Mouse (Mus musculus) gastrocnemius, postnatal 14 days (tissue): ENCODE measurements around the gene Cnpy4. TPM values are rescaled to one million over a fixed set of nuclear protein-coding genes. Genes with fewer than 3 reads are reported as not detected.

ENCODE experiments used
- microRNA-seq, 2 experiments: library from miRNA; unstranded; fragments of <30 nt; microRNA quantifications; one replicate each; pipeline ENCODE4 v1.2.0; 2021
- total RNA-seq, 2 experiments: library from RNA; stranded (reverse); gene quantifications; 2 replicates each; pipeline ENCODE4 v1.2.3; 2021

The Cnpy4 gene
- total RNA-seq, 2 experiments from 2014 or later, result 6.4 to 7.2 TPM

Small RNA genes within 50 kb of the gene (microRNA-seq; reads per million reads assigned to microRNA genes)
- gene Mir106b, result 471 to 760 reads per million in 2 experiments
- 483 to 580 reads per million in 2 experiments for gene Mir25
- 1,423 to 1,877 reads per million in 2 experiments for gene Mir93

Other genes starting within 250 kb of the Cnpy4 start
- gene Gjc3, start 224.4 kb upstream of the Cnpy4 start, total RNA-seq, result 1 to 10 TPM; 3.0 to 6.7 TPM
- gene Azgp1, start 206.0 kb upstream of the Cnpy4 start, total RNA-seq, result not detected
- not detected for gene Smok3a, start 166.2 kb upstream of the Cnpy4 start, total RNA-seq
- gene Smok3b, start 166.1 kb upstream of the Cnpy4 start, total RNA-seq, result not detected
- gene Smok3c, start 134.3 kb upstream of the Cnpy4 start, total RNA-seq, result not detected
- gene Zkscan1, start 102.4 kb upstream of the Cnpy4 start, total RNA-seq, result 10 to 100 TPM; 10.8 to 11.2 TPM
- 10 to 100 TPM; 10.3 to 10.6 TPM for gene Zscan21, start 70.6 kb upstream of the Cnpy4 start, total RNA-seq
- gene Zfp113, start 31.7 kb upstream of the Cnpy4 start, total RNA-seq, result 1 to 10 TPM; 5.3 to 6.0 TPM
- gene Cops6, start 26.4 kb upstream of the Cnpy4 start, total RNA-seq, result 100 to 1,000 TPM; 107 to 110 TPM
- gene Ap4m1, start 15.5 kb upstream of the Cnpy4 start, total RNA-seq, result 10 to 100 TPM in 1 of 2 experiments, 1 to 10 TPM in 1; 7.6 to 10.1 TPM
- 10 to 100 TPM; 10.7 to 11.8 TPM for gene Mcm7, start 15.1 kb upstream of the Cnpy4 start, total RNA-seq
- gene Taf6, start within 50 bp of the Cnpy4 start, total RNA-seq, result 10 to 100 TPM; 20.8 to 24.8 TPM
- gene Mblac1, start 6.8 kb downstream of the Cnpy4 start, total RNA-seq, result 1 to 10 TPM; 2.6 to 2.9 TPM
- under 1 TPM; 0.58 to 0.98 TPM for gene Nxpe5, start 38.4 kb downstream of the Cnpy4 start, total RNA-seq
- 10 to 100 TPM; 52.6 to 60.5 TPM for gene Lamtor4, start 68.0 kb downstream of the Cnpy4 start, total RNA-seq
- 1 to 10 TPM; 3.4 to 4.6 TPM for gene BC037034, start 76.5 kb downstream of the Cnpy4 start, total RNA-seq
- under 1 TPM; 0.51 to 0.55 TPM for gene Gal3st4, start 85.4 kb downstream of the Cnpy4 start, total RNA-seq
- not detected for gene Gm43720, start 92.5 kb downstream of the Cnpy4 start, total RNA-seq
- gene Gpc2, start 92.5 kb downstream of the Cnpy4 start, total RNA-seq, result under 1 TPM; 0.44 to 0.47 TPM
- under 1 TPM in 1 of 2 experiments, not detected in 1; 0.49 TPM for gene Stag3, start 92.8 kb downstream of the Cnpy4 start, total RNA-seq
- gene Pvrig, start 154.5 kb downstream of the Cnpy4 start, total RNA-seq, result not detected